Mouse (Mus musculus) embryonic facial prominence, embryonic 14.5 days (tissue): Measurements from ENCODE around the gene Ccdc144b. TPM values are rescaled to one million over a fixed set of nuclear protein-coding genes. Genes with fewer than 3 reads are reported as not detected.
A peak's percentile ranks its signal among the peaks of the same experiment; 100 is the strongest.

Experiments used
- ATAC-seq: fragments of 200-750 bp; cut with Nextera tagmentation; 2 replicates; pipeline ENCODE4 v1.8.0; 2017; ENCODE audit warnings: low read depth, moderate number of reproducible peaks, moderate TSS enrichment
- DNase-seq: peaks from one replicate; pipeline ENCODE4 v3.0.0-alpha.2; 2015; ENCODE audit warnings: low spot score
- H3K27ac ChIP-seq: fragments of 300-500 bp; sonication (generic); replicated peaks from 2 replicates; pipeline ENCODE4 v1.5.1; 2014; ENCODE audit warnings: low read depth, mild to moderate bottlenecking, low read length, moderate library complexity
- H3K27me3 ChIP-seq: fragments of 300-500 bp; sonication (generic); replicated peaks from 2 replicates; pipeline ENCODE4 v1.6.1; 2014; ENCODE audit warnings: low read length; ENCODE audit not compliant: control insufficient read depth, insufficient read depth
- H3K36me3 ChIP-seq: fragments of 300-500 bp; sonication (generic); 2 replicates; pipeline ENCODE4 v1.6.1; 2014; ENCODE audit warnings: low read length, mixed read lengths; ENCODE audit not compliant: control insufficient read depth, insufficient read depth
- H3K4me1 ChIP-seq: fragments of 300-500 bp; sonication (generic); 2 replicates; pipeline ENCODE4 v1.6.1; 2014; ENCODE audit warnings: antibody characterized with exemption, low read length; ENCODE audit not compliant: control insufficient read depth, insufficient read depth
- H3K4me2 ChIP-seq: fragments of 300-500 bp; sonication (generic); 2 replicates; pipeline ENCODE4 v1.6.1; 2014; ENCODE audit warnings: low read depth, mild to moderate bottlenecking, low read length, moderate library complexity, mixed read lengths
- H3K4me3 ChIP-seq: fragments of 300-500 bp; sonication (generic); 2 replicates; pipeline ENCODE4 v1.5.1; 2014; ENCODE audit warnings: low read depth, mild to moderate bottlenecking, low read length
- H3K9ac ChIP-seq: fragments of 300-500 bp; sonication (generic); 2 replicates; pipeline ENCODE4 v1.6.1; 2014; ENCODE audit warnings: low read depth, mild to moderate bottlenecking, low read length, moderate library complexity, mixed read lengths
- H3K9me3 ChIP-seq: fragments of 300-500 bp; sonication (generic); 2 replicates; pipeline ENCODE4 v1.6.1; 2016; ENCODE audit warnings: low read length; ENCODE audit not compliant: control insufficient read depth
- WGBS: fragments of 180-500 bp; shearing (Covaris S2); extraction: QIAGEN DNeasy Blood & Tissue Kit; methylation state at CpG from one replicate; pipeline ENCODE4 v1.1.7; 2014; 5-methylcytosine and 5-hydroxymethylcytosine counted together
- polyA plus RNA-seq: library from polyadenylated mRNA; unstranded; fragments of >200 nt; fragmentation: Nextera tagmentation; extraction: Ambion mirVana; gene quantifications from 2 replicates; pipeline ENCODE4 v1.2.1, GENCODE M21; 2014

The Ccdc144b gene
- polyA plus RNA-seq, 1 experiment from 2014 or later: not detected

DNA sequence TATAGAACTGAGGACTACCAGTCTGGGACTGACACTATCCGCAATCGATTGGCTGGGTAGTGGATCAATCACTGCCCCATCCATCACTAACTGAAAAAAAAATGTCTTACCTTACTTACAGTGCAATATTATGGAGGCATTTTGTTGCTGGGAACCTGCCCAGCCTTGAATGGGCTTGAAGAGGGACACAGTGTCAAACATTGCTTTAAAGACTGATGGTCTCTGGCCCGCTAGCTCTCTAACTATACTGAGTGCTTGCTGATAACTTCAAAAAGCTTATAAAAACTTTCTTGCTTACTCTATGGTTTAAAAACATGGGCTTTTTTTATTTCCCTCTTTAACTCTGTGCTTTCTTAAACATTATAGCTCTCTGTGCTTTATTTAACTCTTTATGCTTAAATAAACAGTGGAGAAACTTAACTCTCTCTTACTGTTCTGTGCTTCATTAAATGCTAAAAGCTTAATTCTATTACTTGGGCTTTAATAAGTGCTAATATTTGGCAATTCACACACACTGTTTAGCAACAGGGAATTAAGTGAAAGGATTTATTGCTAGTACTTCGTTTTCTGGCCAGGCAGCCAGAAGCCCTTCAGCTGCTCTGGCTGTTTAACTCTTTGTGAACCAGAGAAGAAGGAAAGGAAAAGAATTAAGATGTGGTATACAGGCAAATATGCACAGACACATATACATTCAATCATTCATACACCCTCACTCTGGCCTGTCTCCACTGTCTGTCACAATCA is 44.8 kb downstream of the Ccdc144b start:
- 68% methylated on average over 4 of the region's 4 CpGs for WGBS
- no peak overlapping the region for H3K4me2 ChIP-seq
- no peak overlapping the region for H3K9ac ChIP-seq
- H3K27ac ChIP-seq: no peak overlapping the region
- no peak for ATAC-seq
- no peaks in the 10 kb centered on the region for H3K9me3 ChIP-seq
- no peaks in the 10 kb centered on the region for H3K4me1 ChIP-seq
- H3K36me3 ChIP-seq: no peaks in the 10 kb centered on the region
- H3K27me3 ChIP-seq: no peaks in the 10 kb centered on the region
- DNase-seq: no peak
- no peak overlapping the region for H3K4me3 ChIP-seq

DNA sequence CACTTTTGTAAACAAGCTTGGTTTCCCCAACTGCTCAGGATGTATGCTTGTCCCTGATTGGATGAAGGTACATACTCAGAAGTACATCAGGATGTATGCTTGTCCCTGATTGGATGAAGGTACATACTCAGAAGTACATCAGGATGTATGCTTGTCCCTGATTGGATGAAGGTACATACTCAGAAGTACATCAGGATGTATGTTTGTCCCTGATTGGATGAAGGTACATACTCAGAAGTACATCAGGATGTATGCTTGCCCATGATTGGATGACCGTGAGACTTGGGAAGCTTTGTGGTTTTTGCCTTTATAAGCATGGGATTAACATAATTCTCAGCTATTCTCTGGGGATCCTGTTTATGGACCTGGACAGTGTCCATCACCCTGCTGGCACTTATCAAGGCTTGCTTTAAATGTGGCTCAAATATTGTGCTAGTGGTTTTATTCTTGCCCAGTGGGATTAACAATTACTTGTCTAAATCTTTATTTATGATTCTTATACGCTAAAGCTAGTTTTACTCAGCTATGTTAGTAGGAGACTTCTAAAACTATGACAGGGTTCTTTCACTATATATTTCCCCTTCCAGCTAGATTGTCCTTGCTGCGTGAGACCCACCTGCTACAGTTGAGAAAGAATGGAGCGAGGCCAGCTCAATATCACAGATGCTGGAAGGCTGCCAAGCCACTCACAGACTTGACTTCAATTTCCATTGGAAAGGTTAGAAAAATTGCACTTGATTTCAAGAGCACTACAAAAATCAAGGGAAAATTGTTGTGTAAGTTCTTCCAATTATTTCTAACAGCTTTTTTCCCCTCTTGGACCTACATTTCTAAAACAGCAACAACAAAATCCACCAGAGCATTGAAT is 49.1 kb downstream of the Ccdc144b start:
- Histone ChIP-seq H3K4me1 (no peaks in the 10 kb centered on the region), H3K4me3 (no peak overlapping the region), H3K9me3 (no peaks in the 10 kb centered on the region), H3K27me3 (no peaks in the 10 kb centered on the region), H3K9ac (no peak overlapping the region), H3K4me2 (no peak overlapping the region), H3K27ac (no peak overlapping the region), H3K36me3 (no peaks in the 10 kb centered on the region)
- DNase-seq (peak; percentile 71), ATAC-seq (no peak)
- WGBS: 57% methylated on average over 4 of the region's 4 CpGs

DNA sequence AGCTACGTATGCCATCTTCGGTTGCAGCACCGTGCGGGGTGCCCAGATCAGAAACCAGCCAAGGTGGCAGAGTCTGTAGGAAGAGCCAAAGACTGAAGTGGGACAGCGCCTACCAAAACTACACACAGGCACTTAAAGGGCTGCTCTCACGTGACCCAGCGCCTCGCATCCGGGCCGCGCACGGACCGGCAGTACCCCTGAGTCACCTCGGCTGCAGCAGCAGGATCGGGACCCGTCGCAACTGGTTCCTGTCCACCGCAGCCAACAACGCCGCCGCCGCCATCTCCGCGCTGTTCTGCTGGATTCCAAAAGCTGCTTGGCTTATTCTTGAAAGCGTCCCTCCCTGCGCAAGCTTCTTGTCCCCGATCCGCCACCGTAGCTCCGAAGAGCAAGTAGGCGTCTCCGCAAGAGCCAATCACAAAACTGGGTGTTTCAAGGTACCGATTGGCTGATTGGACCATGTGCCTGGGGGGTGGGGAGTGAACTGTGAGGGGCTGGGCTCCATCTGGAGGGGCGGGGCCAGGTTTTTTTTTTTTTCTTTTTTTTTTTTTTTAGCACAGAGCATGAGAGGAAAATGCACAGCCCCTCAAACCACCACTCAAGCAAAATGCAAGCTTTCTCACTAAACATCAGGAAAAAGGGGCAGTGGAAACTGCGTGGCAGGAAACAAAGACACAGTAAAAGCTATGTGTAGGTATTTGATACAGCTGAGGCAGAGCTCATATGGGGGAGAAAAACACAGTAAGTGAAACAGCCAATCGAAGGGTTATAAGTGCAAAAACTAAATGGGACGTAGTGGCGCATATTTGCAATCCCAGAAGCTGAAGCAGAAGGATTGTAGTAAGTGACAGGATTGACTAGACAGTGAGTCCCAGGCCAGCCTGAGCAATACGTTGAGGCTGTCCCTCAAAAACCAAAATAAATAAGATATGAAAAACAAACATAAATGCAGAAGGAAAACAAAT is 52.8 kb downstream of the Ccdc144b start, which contains the start of gene Mccc1:
Gene Mccc1, minus strand, starts transcription at position 404 of the 965 bp plus-strand sequence.
- 4% methylated on average over 30 of the region's 39 CpGs for WGBS
- H3K4me3 ChIP-seq: peak within 1 kb of the TSS; percentile 77

DNA sequence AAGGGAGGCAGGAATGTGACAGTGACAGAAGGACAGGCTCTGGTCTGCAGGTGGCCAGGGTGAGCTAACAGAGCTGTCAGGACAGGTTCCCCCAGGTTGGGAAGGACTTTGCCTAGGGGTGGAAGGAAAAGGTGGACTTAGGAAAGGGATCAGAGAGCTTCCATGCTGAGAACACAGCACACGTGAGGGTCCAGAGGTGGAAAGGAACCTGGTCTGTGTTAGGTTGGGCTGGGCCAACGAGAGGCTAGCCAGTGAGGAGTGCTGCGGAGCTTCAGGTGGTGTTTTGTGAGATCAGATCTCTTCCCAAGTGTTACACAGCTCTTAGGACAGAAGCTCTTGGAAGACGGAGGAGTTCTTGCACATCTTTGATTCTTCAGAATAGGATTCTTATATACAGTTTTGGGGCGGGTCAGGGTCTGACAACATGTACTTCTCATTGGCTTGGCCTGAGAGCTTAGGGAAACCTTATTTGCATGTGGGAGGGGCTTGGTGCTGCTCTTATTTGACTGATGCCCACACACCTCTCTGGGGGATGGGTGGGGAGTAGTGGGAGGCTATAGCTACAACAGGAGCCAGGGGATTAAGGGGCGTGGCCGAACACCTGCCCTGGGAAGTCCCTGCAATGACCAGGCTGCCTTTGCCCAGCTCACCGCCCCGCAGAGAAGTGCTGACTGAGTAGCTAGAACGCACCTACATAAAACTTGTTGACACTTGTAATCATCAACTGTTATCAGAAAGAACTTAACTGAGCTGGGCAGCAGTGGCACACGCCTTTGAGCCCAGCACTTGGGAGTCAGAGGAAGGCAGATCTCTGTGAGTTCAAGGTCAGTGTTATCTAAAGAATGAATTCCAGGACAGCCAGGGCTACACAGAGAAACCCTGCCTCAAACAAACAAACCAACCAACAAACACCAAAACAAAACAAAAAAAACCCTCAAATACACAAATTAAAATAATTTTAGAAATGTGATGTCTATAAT is 58.5 kb downstream of the Ccdc144b start:
- H3K9ac ChIP-seq: no peak overlapping the region
- no peaks in the 10 kb centered on the region for H3K4me1 ChIP-seq
- WGBS: 55% methylated on average over 11 of the region's 11 CpGs
- H3K27me3 ChIP-seq: no peaks in the 10 kb centered on the region
- DNase-seq (no peak), ATAC-seq (no peak)
- H3K4me3 ChIP-seq: no peak overlapping the region
- H3K27ac ChIP-seq: no peak overlapping the region
- H3K9me3 ChIP-seq: no peaks in the 10 kb centered on the region
- no peak overlapping the region for H3K4me2 ChIP-seq
- peaks cover 32% of the 10 kb centered on the region for H3K36me3 ChIP-seq

More for the DNA sequence above, 52.8 kb downstream of the Ccdc144b start, which contains the start of gene Mccc1:
- 0 out of 2 replicates have a peak, but pooled peaks cover 6% of the 10 kb centered on the region for H3K36me3 ChIP-seq
- H3K27me3 ChIP-seq: no peaks in the 10 kb centered on the region
- H3K9me3 ChIP-seq: no peaks in the 10 kb centered on the region
- H3K9ac ChIP-seq: peak within 1 kb of the TSS; percentile 81
- no peaks in the 10 kb centered on the region for H3K4me1 ChIP-seq
- ATAC-seq (peak; percentile 99), DNase-seq (peak; percentile 99)
- H3K27ac ChIP-seq: peak within 1 kb of the TSS; percentile 90
- peak within 1 kb of the TSS; percentile 78 for H3K4me2 ChIP-seq

DNA sequence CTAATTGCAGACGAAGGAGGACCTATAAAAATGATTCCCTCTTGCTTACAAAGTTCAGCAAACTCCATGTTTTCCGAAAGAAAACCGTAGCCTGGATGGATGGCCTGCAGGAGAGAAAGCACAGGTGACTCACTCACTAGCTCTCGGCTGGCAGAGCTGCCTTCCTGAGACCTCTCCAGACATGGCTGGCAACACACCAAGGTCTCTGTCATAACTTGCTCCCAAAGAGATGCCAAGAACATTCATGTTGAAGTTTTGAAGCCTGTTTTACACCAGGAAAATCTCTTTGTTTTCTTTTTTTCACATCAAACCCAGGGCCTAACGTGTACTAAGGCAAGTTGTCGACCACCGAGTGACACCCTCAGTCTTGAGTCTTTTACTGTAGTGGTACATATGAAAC is 62.6 kb downstream of the Ccdc144b start:
- DNase-seq (no peak), ATAC-seq (no peak)
- H3K9ac ChIP-seq: no peak overlapping the region
- H3K4me1 ChIP-seq: no peaks in the 10 kb centered on the region
- no peak overlapping the region for H3K27ac ChIP-seq
- H3K27me3 ChIP-seq: no peaks in the 10 kb centered on the region
- 91% methylated on average over 7 of the region's 7 CpGs for WGBS
- no peak overlapping the region for H3K4me2 ChIP-seq
- no peak overlapping the region for H3K4me3 ChIP-seq
- H3K36me3 ChIP-seq: peaks cover 58% of the 10 kb centered on the region
- no peaks in the 10 kb centered on the region for H3K9me3 ChIP-seq

DNA sequence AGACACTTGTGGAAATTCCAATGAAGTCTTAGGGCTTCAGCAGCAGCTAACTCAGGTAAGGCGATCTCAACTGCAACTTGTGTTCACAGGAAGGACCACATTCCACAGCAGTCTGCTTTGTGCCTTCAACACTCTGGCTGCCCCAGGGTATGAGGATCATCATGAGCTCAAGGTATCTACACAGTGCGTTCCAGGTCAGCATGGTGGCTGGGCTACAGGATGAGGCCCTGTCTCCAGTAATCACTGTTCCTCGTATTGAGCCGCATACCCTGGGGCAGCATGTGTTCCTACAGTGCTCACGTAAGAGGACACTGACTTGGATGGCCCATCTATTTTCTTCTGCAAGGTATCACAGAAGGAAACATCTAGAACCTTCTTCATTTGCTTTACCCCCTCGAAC is 65.3 kb downstream of the Ccdc144b start:
- Histone ChIP-seq H3K27ac (no peak overlapping the region), H3K4me3 (no peak overlapping the region), H3K36me3 (peaks cover 65% of the 10 kb centered on the region), H3K9me3 (no peaks in the 10 kb centered on the region), H3K27me3 (no peaks in the 10 kb centered on the region), H3K9ac (no peak overlapping the region), H3K4me1 (no peaks in the 10 kb centered on the region), H3K4me2 (no peak overlapping the region)
- ATAC-seq: no peak
- no peak for DNase-seq
- WGBS: 93% methylated on average over 6 of the region's 6 CpGs

DNA sequence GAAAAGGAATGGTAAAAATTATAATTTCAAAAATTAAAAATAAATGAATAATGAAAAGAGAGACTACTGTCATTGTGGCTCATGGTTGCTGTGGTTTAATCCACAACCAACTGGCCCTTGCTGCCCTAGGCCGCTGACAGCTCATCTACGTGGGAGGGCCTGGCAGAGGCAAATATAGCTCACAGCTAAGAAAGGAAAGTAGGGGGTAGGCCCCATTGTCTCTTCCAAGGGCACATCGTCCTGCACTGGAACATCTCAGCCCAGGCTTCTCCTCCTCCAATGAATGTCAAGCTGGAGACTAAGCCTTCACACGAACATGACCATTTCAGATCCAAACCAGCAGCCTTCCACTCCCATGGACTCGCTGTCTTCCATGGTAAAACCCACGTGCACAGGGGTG is 67.1 kb downstream of the Ccdc144b start:
- Histone ChIP-seq H3K4me3 (no peak overlapping the region), H3K36me3 (peaks cover 68% of the 10 kb centered on the region), H3K27me3 (no peaks in the 10 kb centered on the region), H3K27ac (no peak overlapping the region), H3K9me3 (no peaks in the 10 kb centered on the region), H3K4me1 (no peaks in the 10 kb centered on the region), H3K4me2 (no peak overlapping the region), H3K9ac (no peak overlapping the region)
- 97% methylated on average over 6 of the region's 6 CpGs for WGBS
- DNase-seq (no peak), ATAC-seq (no peak)
